Mouse (Mus musculus) E14TG2a.4 (cell line): ENCODE results near the gene Naaladl1.

Experiments
- CTCF ChIP-seq: conservative IDR thresholded peaks from 2 replicates; pipeline ENCODE4 v1.5.1; 2014; ENCODE audit warnings: low read length
- POU5F1 ChIP-seq: IDR thresholded peaks from 2 replicates; pipeline ENCODE4 v1.6.1; 2014; ENCODE audit warnings: low read length, borderline replicate concordance

GRCm38 (mm10) chr19:6061021-6061533, 44.5 kb upstream of the Naaladl1 start, which contains the start of gene Znhit2:
- TF ChIP-seq CTCF (no peak), POU5F1 (no peak)
